Mouse (Mus musculus) spleen, postnatal 14 days (tissue): ENCODE results near the gene Ppp1r15a.
"Not testable (repeated sequence)": the region's sequence is repeated elsewhere in the genome, so short reads cannot be mapped to it uniquely, and the experiment has no call there.

Source experiments
- DNase-seq, 2 experiments: peaks; one replicate each; pipeline ENCODE4 v3.0.0; 2021 to 2022; ENCODE audit warnings: low spot score in 2 of 2

Ppp1r15a gene

GRCm38 (mm10) chr7:45519345-45520120, 6.5 kb downstream of the Ppp1r15a start:
- DNase-seq, result no peak

- no peak for DNase-seq
These were observed 7.5 kb downstream of the Ppp1r15a start for GRCm38 (mm10) chr7:45518618-45519017.

GRCm38 (mm10) chr7:45516846-45517245, 9.2 kb downstream of the Ppp1r15a start:
- DNase-seq, result not testable (repeated sequence)

- DNase-seq, result no peak
These were observed 10.6 kb downstream of the Ppp1r15a start for GRCm38 (mm10) chr7:45515436-45515835.

GRCm38 (mm10) chr7:45514411-45514810, 11.7 kb downstream of the Ppp1r15a start:
- no peak for DNase-seq

- DNase-seq, result peak; percentile 88
These were observed 15.9 kb downstream of the Ppp1r15a start, which contains the start of gene Nucb1 for GRCm38 (mm10) chr7:45509912-45510787. Gene Nucb1 (minus strand): TSS chr7:45510406.

GRCm38 (mm10) chr7:45509181-45509882, 16.7 kb downstream of the Ppp1r15a start:
- DNase-seq, result peak in 1 of 2 experiments; percentile 13

- DNase-seq, result peak in 1 of 2 experiments; percentile 26
These were observed 17.5 kb downstream of the Ppp1r15a start for GRCm38 (mm10) chr7:45508561-45508960.

GRCm38 (mm10) chr7:45507583-45507982, 18.5 kb downstream of the Ppp1r15a start:
- no peak for DNase-seq

- DNase-seq, result no peak
These were observed 27.6 kb downstream of the Ppp1r15a start for GRCm38 (mm10) chr7:45498427-45498826.

GRCm38 (mm10) chr7:45494548-45494947, 31.5 kb downstream of the Ppp1r15a start:
- DNase-seq, result no peak

- DNase-seq, result no peak
These were observed 33.1 kb downstream of the Ppp1r15a start for GRCm38 (mm10) chr7:45492951-45493350.

- DNase-seq, result no peak
These were observed 33.7 kb downstream of the Ppp1r15a start for GRCm38 (mm10) chr7:45492225-45492844.

- no peak for DNase-seq
These were observed 34.8 kb downstream of the Ppp1r15a start for GRCm38 (mm10) chr7:45491264-45491663.

- no peak for DNase-seq
These were observed 35.2 kb downstream of the Ppp1r15a start for GRCm38 (mm10) chr7:45490822-45491221.

GRCm38 (mm10) chr7:45489578-45489977, 36.5 kb downstream of the Ppp1r15a start:
- DNase-seq, result no peak

- peak; percentile 32 to 37 for DNase-seq
These were observed 37.5 kb downstream of the Ppp1r15a start, which contains the start of gene Dhdh for GRCm38 (mm10) chr7:45488293-45489204. Gene Dhdh (minus strand): TSS chr7:45488805.

- no peak for DNase-seq
These were observed 38.2 kb downstream of the Ppp1r15a start for GRCm38 (mm10) chr7:45487861-45488292.

- no peak for DNase-seq
These were observed 39.2 kb downstream of the Ppp1r15a start, which contains the start of gene Gm45808 for GRCm38 (mm10) chr7:45486761-45487415. Gene Gm45808 (minus strand): TSS chr7:45486811.

- DNase-seq, result no peak
These were observed 39.9 kb downstream of the Ppp1r15a start for GRCm38 (mm10) chr7:45486158-45486557.
